Mouse (Mus musculus): Measurements from ENCODE around the gene Nxph1. TPM values are rescaled to one million over a fixed set of nuclear protein-coding genes. Genes with fewer than 3 reads are reported as not detected.

Gene Nxph1
- total RNA-seq, 2 experiments from 2014 or later = not detected

DNA sequence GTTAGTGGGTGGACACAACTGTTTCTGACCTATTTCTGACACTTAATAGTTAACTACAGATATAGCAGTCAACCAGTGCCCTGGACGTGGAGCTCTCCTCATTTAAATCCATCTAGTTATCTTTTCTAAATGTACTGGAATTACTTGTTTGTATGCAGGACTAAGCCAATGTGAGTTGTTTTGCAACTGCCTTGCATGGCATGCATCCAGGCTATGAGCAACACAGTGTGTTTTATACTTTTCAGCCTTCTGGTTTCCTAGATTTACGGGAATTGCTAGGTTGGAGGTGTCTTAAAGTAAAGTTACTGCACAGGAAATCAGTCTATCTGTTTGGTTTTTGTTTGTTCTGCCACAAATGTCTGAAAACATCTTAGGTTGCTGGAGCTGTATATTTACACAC lies 49.1 kb downstream of the Nxph1 start:
- intact Hi-C loops (cut with DNase I) = no loop called here
- H3K4me3 ChIP-seq = no peak overlapping the region
- TF ChIP-seq CTCF (IDR thresholded peaks at IDR 0.05) = no peak
- H3K27ac ChIP-seq = peak overlapping the region; percentile 51
- peak; percentile 27 for DNase-seq

DNA sequence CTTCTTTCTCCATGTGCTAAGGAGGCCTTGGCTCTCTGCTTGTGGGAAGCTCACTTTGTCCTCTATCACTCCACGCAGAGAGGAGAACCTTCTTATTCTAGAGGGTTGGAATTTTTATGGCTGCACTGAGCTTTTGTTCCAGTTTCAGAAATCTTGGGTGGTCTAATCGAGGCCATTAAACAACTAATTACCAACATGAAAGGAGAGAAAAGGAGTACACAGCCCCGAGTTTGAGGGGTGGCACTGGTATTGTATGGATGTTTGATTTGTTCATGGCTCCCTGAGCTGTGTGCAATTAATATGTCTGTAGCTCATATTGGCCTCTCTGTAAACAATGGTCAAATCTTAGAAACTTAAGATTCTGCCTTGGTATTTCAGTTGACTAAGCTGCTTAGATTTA lies 54.5 kb downstream of the Nxph1 start:
- intact Hi-C loops (cut with DNase I) = no loop called here

DNA sequence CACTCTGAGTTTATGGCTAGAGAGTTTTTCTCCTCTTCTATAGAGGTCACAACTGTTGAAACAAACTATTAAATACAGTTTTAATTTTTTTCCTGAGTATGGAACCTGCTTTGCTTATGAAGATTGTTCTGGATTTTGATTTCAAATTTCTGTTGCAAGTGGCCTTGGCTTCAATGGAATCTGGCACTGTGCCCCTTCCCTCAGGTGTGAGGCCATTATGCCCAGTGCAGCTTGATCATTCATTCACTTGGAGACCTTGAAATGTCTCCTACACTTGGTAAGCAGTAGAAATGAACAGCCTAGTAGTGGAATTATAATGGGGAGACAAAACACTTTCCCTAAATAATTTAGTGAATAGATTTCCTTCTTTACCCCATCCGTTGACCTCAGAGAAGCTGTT lies 78.4 kb downstream of the Nxph1 start:
- no peak overlapping the region for H3K4me3 ChIP-seq
- no peak for TF ChIP-seq CTCF (IDR thresholded peaks at IDR 0.05)
- intact Hi-C loops (cut with DNase I) = no loop called here
- no peak overlapping the region for H3K27ac ChIP-seq
- no peak for DNase-seq

More for the DNA sequence above, 54.5 kb downstream of the Nxph1 start:
- no peak for TF ChIP-seq CTCF (IDR thresholded peaks at IDR 0.05)
- Histone ChIP-seq H3K27ac (no peak overlapping the region), H3K4me3 (no peak overlapping the region)
- DNase-seq = no peak

DNA sequence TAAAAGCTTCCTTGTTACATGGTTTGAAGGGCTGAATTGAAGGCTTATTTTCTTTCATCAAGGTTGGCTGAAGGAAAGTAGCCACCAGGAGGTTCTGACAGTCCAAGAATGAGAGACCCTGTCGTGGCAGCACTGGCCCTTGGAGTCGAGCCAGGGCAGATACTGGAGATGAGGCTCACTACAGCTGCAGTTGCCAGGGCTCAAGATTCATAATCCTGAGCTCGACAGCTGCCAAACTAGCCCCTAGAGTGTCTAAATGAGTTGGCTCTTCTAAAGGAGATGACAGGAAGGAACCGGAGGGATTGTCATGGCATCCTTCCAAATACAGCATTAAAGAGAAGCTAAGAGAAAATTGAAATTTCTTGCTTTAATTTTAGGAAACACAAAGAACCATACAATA lies 78.9 kb downstream of the Nxph1 start:
- intact Hi-C loops (cut with DNase I) = no loop called here
- no peak for TF ChIP-seq CTCF (IDR thresholded peaks at IDR 0.05)
- Histone ChIP-seq H3K27ac (no peak overlapping the region), H3K4me3 (no peak overlapping the region)
- peak; percentile 15 for DNase-seq

DNA sequence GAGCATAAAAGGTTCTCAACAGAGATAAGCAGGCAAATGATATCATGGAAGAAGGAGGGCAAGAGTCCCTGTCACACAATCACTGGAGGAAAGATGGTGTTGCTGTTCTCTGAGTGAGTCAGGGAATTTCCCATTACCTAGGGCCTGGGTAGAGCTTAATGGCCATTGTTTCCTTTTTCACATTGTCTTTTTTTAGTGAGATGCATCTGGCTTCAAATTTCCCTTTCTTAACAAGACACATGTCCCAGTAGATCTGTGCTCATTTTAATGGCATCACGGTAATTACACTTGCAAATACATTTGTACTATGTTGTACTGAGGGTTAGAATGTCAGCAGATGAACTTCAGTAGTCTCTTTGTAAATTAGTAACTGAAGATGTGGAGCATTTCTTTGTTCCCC lies 80.3 kb downstream of the Nxph1 start:
- TF ChIP-seq CTCF (IDR thresholded peaks at IDR 0.05) = no peak
- DNase-seq = no peak
- intact Hi-C loops (cut with DNase I) = no loop called here
- Histone ChIP-seq H3K27ac (no peak overlapping the region), H3K4me3 (no peak overlapping the region)

DNA sequence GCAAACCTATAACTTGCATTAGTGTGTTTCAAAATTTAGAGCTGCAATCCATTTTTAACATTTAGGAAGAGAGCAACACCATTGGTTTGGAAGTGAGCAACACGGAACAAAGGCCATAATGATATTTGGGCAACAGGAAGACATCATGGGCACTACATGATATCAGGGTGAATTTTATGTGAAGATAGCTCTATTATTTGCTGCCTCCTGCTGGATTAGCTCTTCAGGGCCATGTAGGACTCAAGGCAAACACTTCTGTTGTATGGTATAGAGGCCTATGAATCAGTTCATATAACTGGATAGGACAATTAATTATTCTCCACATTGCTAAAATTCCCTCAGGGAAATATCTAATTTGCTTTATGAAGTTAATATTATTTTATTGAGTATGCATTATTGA lies 91.1 kb downstream of the Nxph1 start:
- H3K4me3 ChIP-seq = no peak overlapping the region
- no peak overlapping the region for H3K27ac ChIP-seq
- TF ChIP-seq CTCF (IDR thresholded peaks at IDR 0.05) = no peak
- intact Hi-C loops (cut with DNase I) = no loop called here
- DNase-seq = no peak

DNA sequence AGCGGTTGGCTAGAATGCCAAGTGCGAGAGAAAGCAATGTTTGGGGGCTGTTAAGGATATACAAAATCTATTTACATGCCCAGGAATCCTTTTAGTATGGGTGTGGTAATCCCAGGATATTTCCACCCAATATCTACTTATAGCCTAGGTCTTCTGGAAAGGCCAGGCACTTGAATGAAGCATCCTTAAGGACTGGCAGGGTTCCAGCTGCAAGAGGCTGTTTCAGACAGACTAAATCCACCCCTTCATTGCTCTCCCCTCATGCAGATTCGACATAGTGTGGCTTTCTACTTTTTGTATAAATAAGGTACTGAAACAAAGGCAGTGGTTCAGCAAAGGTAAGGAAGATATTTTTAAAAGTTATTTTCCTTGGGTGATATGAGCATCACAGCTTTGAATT lies 92.8 kb downstream of the Nxph1 start:
- H3K4me3 ChIP-seq = no peak overlapping the region
- TF ChIP-seq CTCF (IDR thresholded peaks at IDR 0.05) = no peak
- H3K27ac ChIP-seq = no peak overlapping the region
- DNase-seq = no peak
- intact Hi-C loops (cut with DNase I) = no loop called here

DNA sequence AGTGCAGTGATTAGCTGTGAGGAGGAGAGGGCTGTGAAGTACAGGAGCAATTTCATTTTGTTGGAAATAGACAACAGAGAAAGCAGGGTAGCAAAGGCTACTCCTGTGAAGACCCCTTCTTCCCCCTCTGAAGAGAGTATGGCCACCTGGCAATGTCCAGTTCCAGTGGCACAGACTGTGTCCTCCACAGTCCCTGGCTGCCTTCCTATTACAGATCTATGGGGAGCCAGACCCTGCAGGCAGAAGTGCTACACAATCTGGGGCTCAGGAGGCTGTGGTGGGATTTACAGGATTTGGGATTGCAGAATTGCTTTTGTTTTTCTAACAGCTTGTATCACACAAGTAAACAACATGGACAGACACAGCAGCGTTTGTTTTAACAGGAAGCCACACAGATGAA lies 94.2 kb downstream of the Nxph1 start:
- Histone ChIP-seq H3K27ac (no peak overlapping the region), H3K4me3 (no peak overlapping the region)
- DNase-seq = no peak
- no peak for TF ChIP-seq CTCF (IDR thresholded peaks at IDR 0.05)
- intact Hi-C loops (cut with DNase I) = no loop called here

DNA sequence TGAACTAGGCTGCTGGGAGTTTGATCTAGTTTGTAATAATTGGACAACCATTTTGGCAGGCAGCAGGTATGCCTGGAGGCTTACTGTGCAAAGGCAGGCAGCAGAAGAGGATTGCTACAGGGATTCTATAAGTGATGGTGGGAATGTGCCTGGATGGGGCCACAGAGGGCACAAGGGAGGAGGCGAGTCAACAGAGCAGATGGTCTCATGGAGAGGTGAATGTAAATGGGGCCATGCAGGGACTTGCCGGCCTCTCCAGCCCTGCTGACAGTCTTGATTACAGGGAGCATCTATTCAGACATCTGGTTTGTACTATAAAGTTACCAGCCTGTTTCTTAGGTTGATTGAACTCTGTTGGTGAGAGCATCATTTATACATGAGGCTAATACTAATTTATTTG lies 98.6 kb downstream of the Nxph1 start:
- intact Hi-C loops (cut with DNase I) = no loop called here

DNA sequence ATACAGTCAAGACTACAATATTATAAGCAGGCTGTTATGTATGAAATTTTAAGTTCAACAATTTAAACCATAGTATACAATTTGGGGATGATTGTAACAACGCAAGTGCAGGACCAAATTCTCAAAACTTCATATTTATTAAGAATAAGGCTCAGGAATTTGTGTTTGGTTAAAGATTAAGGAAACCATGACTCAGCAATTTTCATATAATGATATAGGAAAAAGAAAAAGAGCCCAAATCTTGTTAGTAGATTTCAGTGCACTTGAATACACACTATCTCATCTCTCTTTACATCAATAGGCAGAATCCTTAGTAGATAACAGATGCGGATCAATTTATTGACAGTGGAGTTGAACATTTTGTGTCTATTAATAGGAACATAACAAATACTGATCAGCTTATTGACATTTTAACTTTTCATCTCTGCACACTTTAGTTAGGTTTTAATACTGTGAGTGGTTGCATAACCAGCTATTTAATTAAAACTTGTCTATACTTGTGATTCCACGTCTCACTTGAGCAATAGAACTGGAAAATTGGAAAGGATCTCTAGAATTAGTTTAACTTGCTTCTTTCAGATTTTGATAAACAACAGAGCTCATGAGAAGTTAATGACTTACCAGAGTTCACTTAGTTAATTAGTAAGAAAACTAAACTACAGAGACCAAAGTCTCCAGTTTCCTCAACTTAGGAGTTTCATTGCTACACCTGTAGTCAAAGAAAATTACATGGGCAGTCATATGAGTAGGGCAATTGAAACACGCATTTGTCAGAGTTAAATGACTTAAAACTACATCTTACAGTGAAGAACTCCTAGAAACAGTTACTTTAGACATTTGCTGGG lies 113.3 kb downstream of the Nxph1 start:
- intact Hi-C loops (cut with DNase I) = no loop called here

More for the DNA sequence above, 98.6 kb downstream of the Nxph1 start:
- H3K4me3 ChIP-seq = no peak overlapping the region
- no peak for DNase-seq
- no peak for TF ChIP-seq CTCF (IDR thresholded peaks at IDR 0.05)
- H3K27ac ChIP-seq = no peak overlapping the region

DNA sequence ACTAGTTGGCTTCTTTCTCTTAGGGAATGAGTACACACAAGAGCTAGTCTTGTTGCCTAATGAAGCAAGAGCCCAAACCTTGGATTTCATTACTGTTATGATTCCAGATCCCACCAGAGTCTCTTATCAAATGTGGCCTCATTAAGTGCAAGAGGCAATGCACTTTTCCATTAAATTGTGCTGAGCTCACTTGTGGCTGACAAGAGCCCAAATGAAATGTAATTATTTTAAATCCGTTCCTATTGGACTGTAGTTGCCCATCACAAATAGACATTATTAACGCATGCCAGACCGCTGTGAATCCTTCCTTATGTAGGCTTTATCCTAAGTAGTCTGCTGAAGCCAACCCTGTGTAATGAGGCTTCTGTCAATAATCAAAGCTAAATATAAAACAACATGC lies 118.2 kb downstream of the Nxph1 start:
- TF ChIP-seq CTCF (IDR thresholded peaks at IDR 0.05) = no peak
- intact Hi-C loops (cut with DNase I) = no loop called here
- DNase-seq = no peak
- Histone ChIP-seq H3K4me3 (no peak overlapping the region), H3K27ac (no peak overlapping the region)

More for the DNA sequence above, 113.3 kb downstream of the Nxph1 start:
- TF ChIP-seq CTCF (IDR thresholded peaks at IDR 0.05) = no peak
- no peak overlapping the region for H3K4me3 ChIP-seq
- no peak for DNase-seq
- no peak overlapping the region for H3K27ac ChIP-seq

DNA sequence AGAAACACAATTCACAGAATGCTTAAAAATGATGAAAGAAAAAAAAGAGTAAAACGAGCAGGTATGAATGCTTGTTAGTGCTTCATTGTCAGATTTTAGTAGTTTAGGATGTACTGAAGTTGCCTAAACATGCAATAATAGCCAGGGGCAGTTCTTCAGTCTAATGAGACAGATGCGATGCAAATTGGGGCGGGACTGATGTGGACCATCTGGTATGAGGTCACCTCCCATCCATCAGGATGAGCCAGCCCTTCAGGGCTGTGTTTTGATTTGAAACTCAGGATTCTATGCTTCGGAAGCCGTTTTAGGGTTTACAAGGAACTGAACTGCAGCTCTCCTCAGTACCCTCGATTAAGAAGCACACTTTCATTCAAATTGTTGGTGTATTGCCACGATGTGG lies 121.7 kb downstream of the Nxph1 start:
- Histone ChIP-seq H3K4me3 (no peak overlapping the region), H3K27ac (no peak overlapping the region)
- intact Hi-C loops (cut with DNase I) = no loop called here
- DNase-seq = no peak
- no peak for TF ChIP-seq CTCF (IDR thresholded peaks at IDR 0.05)

DNA sequence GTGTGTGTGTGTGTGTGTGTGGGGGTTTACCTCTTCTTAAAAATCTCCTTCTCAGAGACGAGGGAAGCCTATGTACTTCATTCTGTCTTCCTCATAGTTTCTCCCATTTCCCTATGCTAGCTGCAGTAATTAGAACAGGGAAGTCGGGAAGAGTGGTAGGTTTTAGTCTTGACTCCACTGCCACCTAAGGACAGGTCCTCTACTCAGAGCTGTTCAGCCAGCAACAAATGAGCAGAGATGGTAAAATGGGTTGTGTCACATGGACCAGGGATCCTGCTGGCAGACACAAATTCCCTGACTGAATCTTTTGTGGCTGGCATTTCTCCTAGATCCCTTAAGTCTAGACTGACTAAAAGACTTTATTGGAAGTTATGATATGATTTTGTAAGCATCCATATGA lies 128.2 kb downstream of the Nxph1 start:
- DNase-seq = no peak
- TF ChIP-seq CTCF (IDR thresholded peaks at IDR 0.05) = no peak
- no peak overlapping the region for H3K4me3 ChIP-seq
- intact Hi-C loops (cut with DNase I) = no loop called here
- no peak overlapping the region for H3K27ac ChIP-seq

Measured in gastrocnemius, adult 2 months (tissue).